Mouse (Mus musculus) embryonic fibroblast, embryonic 13.5 days (primary cell): ENCODE results near the gene Vps35.

ENCODE experiments used
- CTCF ChIP-seq: IDR thresholded peaks from 2 replicates; pipeline ENCODE4 v1.5.1; 2011; ENCODE audit warnings: mild to moderate bottlenecking, control low read depth, low read length, moderate library complexity, borderline replicate concordance; ENCODE audit not compliant: insufficient read depth
- POLR2A ChIP-seq: IDR thresholded peaks from 2 replicates; pipeline ENCODE4 v1.6.1; 2011; ENCODE audit warnings: low read depth, mild to moderate bottlenecking, control low read depth, low read length, moderate library complexity

- no peak for TF ChIP-seq CTCF
- TF ChIP-seq POLR2A, result no peak
Measured at GRCm38 (mm10) chr8:85302931-85303330, 3.3 kb upstream of the Vps35 start.
